18 mouse cellular contexts compared by ENCODE assay signal in the genomic region with DNA sequence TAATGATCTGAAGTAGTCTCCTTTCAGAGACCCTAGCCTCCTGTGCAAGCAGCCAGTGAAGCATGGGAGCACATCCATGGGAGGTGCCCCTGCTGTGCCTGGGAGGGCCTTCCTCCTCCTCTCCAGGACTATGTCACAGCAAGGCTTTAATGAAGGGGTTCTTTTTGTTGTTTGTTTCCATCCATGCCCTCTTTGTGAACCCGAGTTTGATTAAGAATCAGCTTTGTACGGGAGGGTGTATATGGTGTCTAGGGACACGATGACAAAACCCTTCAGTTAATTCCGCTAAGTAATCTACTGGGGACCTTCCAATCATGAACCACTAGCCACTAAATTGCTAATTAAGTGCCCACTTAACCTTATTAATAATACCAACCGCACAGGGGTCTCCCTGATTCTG.
DNase-seq lines count a peak whose midpoint lies in the region; ATAC-seq and TF ChIP-seq lines count a peak whose summit lies in the region.
"Had no signal": no experiment of that assay in that cellular context is flagged by ENCODE, and none has a peak within 500 bp of the region (broad histone marks: within the 10 kb centered on the region; RNA-seq: fewer than 3 reads in every experiment).

No protein-coding gene starts in this region.

- H3K9ac ChIP-seq in kidney, embryonic 15.5 days = no peak overlapping the region
- H3K9ac ChIP-seq in ES-E14 (ENCODE audit: insufficient read depth, low read depth, low read length, poor library complexity, severe bottlenecking) = no peak overlapping the region
- H3K9ac ChIP-seq in forebrain, embryonic 13.5 days = no peak overlapping the region
- no peak overlapping the region for H3K9ac ChIP-seq in neural tube, embryonic 14.5 days (replicated peaks; ENCODE audit: low read depth, low read length)
- H3K9ac ChIP-seq: embryonic facial prominence, embryonic 12.5 days; heart, embryonic 12.5 days; intestine, embryonic 15.5 days; liver, embryonic 13.5 days; lung, embryonic 15.5 days had no signal

- no peaks in the 10 kb centered on the region for H3K27me3 ChIP-seq in kidney, embryonic 15.5 days
- H3K27me3 ChIP-seq in forebrain, embryonic 13.5 days = peaks cover 8% of the 10 kb centered on the region; the same call in 1 of the 2 replicates
- no peaks in the 10 kb centered on the region for H3K27me3 ChIP-seq in neural tube, embryonic 14.5 days (ENCODE audit: control insufficient read depth, insufficient read depth, low read length)
- H3K27me3 ChIP-seq: embryonic facial prominence, embryonic 12.5 days; heart, embryonic 12.5 days; intestine, embryonic 15.5 days; liver, embryonic 13.5 days; lung, embryonic 15.5 days had no signal

- no peaks in the 10 kb centered on the region for H3K36me3 ChIP-seq in kidney, embryonic 15.5 days
- no peaks in the 10 kb centered on the region for H3K36me3 ChIP-seq in ES-E14 (ENCODE audit: control insufficient read depth, insufficient read depth, low read length, poor library complexity, severe bottlenecking)
- H3K36me3 ChIP-seq in forebrain, embryonic 13.5 days (ENCODE audit: poor library complexity, severe bottlenecking) = no peaks in the 10 kb centered on the region
- no peaks in the 10 kb centered on the region for H3K36me3 ChIP-seq in neural tube, embryonic 14.5 days (ENCODE audit: control insufficient read depth, insufficient read depth, low read length)
- H3K36me3 ChIP-seq: embryonic facial prominence, embryonic 12.5 days; G1E; heart, embryonic 12.5 days; intestine, embryonic 15.5 days; liver, embryonic 13.5 days; lung, embryonic 15.5 days had no signal

- no peak overlapping the region for H3K4me3 ChIP-seq in kidney, embryonic 15.5 days (replicated peaks)
- H3K4me3 ChIP-seq in ES-E14 (ENCODE audit: insufficient read depth in 1 of 2, low read depth in 1 of 2, low read length in 2 of 2, poor library complexity in 1 of 2, severe bottlenecking in 1 of 2) = no peak overlapping the region
- no peak overlapping the region for H3K4me3 ChIP-seq in forebrain, embryonic 13.5 days
- no peak overlapping the region for H3K4me3 ChIP-seq in neural tube, embryonic 14.5 days (ENCODE audit: low read depth, low read length)
- H3K4me3 ChIP-seq: embryonic facial prominence, embryonic 12.5 days; heart, embryonic 12.5 days; intestine, embryonic 15.5 days; layer of hippocampus, adult 2 months; liver, embryonic 13.5 days; lung, embryonic 15.5 days had no signal

- H3K9me3 ChIP-seq in kidney, embryonic 15.5 days (replicated peaks) = no peaks in the 10 kb centered on the region
- no peaks in the 10 kb centered on the region for H3K9me3 ChIP-seq in ES-E14 (ENCODE audit: control insufficient read depth, insufficient read depth, low read depth, low read length)
- H3K9me3 ChIP-seq in forebrain, embryonic 13.5 days (replicated peaks) = no peaks in the 10 kb centered on the region
- H3K9me3 ChIP-seq in neural tube, embryonic 14.5 days (ENCODE audit: control insufficient read depth, low read length) = no peaks in the 10 kb centered on the region
- H3K9me3 ChIP-seq: embryonic facial prominence, embryonic 12.5 days; G1E; intestine, embryonic 15.5 days; liver, embryonic 13.5 days; lung, embryonic 15.5 days had no signal

- 73% methylated on average over 5 of the region's 5 CpGs for WGBS in kidney, embryonic 15.5 days
- 6% methylated on average over 5 of the region's 5 CpGs for WGBS in forebrain, embryonic 13.5 days
- 23% methylated on average over 5 of the region's 5 CpGs for WGBS in neural tube, embryonic 14.5 days

- H3K4me2 ChIP-seq in kidney, embryonic 15.5 days = no peak overlapping the region
- H3K4me2 ChIP-seq in forebrain, embryonic 13.5 days = no peak overlapping the region
- no peak overlapping the region for H3K4me2 ChIP-seq in neural tube, embryonic 14.5 days (ENCODE audit: low read depth, low read length)
- H3K4me2 ChIP-seq: embryonic facial prominence, embryonic 12.5 days; heart, embryonic 12.5 days; intestine, embryonic 15.5 days; liver, embryonic 13.5 days; lung, embryonic 15.5 days had no signal

- peak; percentile 65; the same call in 1 of the 2 replicates for ATAC-seq in kidney, embryonic 15.5 days (replicated peaks; ENCODE audit: low FRiP score)
- peak; percentile 60 for ATAC-seq in forebrain, embryonic 13.5 days
- peak; percentile 84; the same call in 1 of the 2 replicates for ATAC-seq in neural tube, embryonic 14.5 days (ENCODE audit: low read depth)
- ATAC-seq: intestine, embryonic 15.5 days had no signal

- no peaks in the 10 kb centered on the region for H3K4me1 ChIP-seq in kidney, embryonic 15.5 days
- H3K4me1 ChIP-seq in ES-E14 (ENCODE audit: control insufficient read depth in 2 of 2, insufficient read depth in 2 of 2, low read length in 2 of 2, poor library complexity in 1 of 2) = no peaks in the 10 kb centered on the region
- H3K4me1 ChIP-seq in forebrain, embryonic 13.5 days = peaks cover 8% of the 10 kb centered on the region
- no peaks in the 10 kb centered on the region for H3K4me1 ChIP-seq in neural tube, embryonic 14.5 days (ENCODE audit: control insufficient read depth, insufficient read depth, low read length)
- H3K4me1 ChIP-seq: embryonic facial prominence, embryonic 12.5 days; intestine, embryonic 15.5 days; liver, embryonic 13.5 days; lung, embryonic 15.5 days had no signal

- DNase-seq in kidney, adult 18-20 months = no peak
- DNase-seq in ES-E14 (ENCODE audit: low read depth, low spot score) = peak; percentile 9
- DNase-seq in gastrocnemius, postnatal 4 days (ENCODE audit: low spot score in 2 of 2) = no peak
- no peak for DNase-seq in liver
- DNase-seq: adrenal gland, postnatal 14 days; cerebellum, adult 18-20 months; left cerebral cortex, postnatal 4 days; liver, embryonic 13.5 days had no signal

- in situ Hi-C loops in ES-E14 (cut with MboI; ENCODE audit: low sequenced_read_pairs in 2 of 2, unreplicated experiment in 2 of 2) = no loop called here

- no peak overlapping the region for H3K27ac ChIP-seq in kidney, embryonic 15.5 days
- no peak overlapping the region for H3K27ac ChIP-seq in ES-E14 (ENCODE audit: insufficient read depth, low read depth, low read length, poor library complexity, severe bottlenecking)
- no peak overlapping the region for H3K27ac ChIP-seq in forebrain, embryonic 13.5 days
- H3K27ac ChIP-seq in neural tube, embryonic 14.5 days (ENCODE audit: low read depth, low read length) = no peak overlapping the region
- H3K27ac ChIP-seq: embryonic facial prominence, embryonic 12.5 days; intestine, embryonic 15.5 days; kidney, postnatal 0 days; layer of hippocampus, adult 2 months; liver, embryonic 13.5 days; lung, embryonic 15.5 days had no signal

TF ChIP-seq in ES-E14, 5 proteins besides CTCF, POLR2A, EP300 and RAD21:
- no peak for TF ChIP-seq CHD2 (IDR thresholded peaks at IDR 0.05; ENCODE audit: low read depth, low read length)
- no peak for TF ChIP-seq HCFC1 (IDR thresholded peaks at IDR 0.05; ENCODE audit: borderline replicate concordance, insufficient read depth, low read length)
- TF ChIP-seq ZNF384 (IDR thresholded peaks at IDR 0.05; ENCODE audit: low read depth, low read length) = no peak
- no peak for TF ChIP-seq ZC3H11A (IDR thresholded peaks at IDR 0.05; ENCODE audit: borderline replicate concordance, low read depth, low read length)
- no peak for TF ChIP-seq MAFK (IDR thresholded peaks at IDR 0.05; ENCODE audit: insufficient read depth, low read depth, low read length)
